Mouse (Mus musculus) intestine, embryonic 15.5 days (tissue): ENCODE results near the gene Cog6. TPM values are rescaled to one million over a fixed set of nuclear protein-coding genes. Genes with fewer than 3 reads are reported as not detected.

Experiments used
- ATAC-seq: fragments of 200-750 bp; cut with Nextera tagmentation; 2 replicates; pipeline ENCODE4 v1.8.0; 2017; ENCODE audit warnings: moderate TSS enrichment, moderate library complexity
- H3K27ac ChIP-seq: fragments of 300-500 bp; sonication (generic); 2 replicates; pipeline ENCODE4 v1.5.1; 2015; ENCODE audit warnings: mild to moderate bottlenecking, inconsistent platforms
- H3K27me3 ChIP-seq: fragments of 300-500 bp; sonication (generic); replicated peaks from 2 replicates; pipeline ENCODE4 v1.6.1; 2015; ENCODE audit warnings: inconsistent platforms
- H3K36me3 ChIP-seq: fragments of 300-500 bp; sonication (generic); 2 replicates; pipeline ENCODE4 v1.6.1; 2015; ENCODE audit warnings: inconsistent platforms
- H3K4me1 ChIP-seq: fragments of 300-500 bp; sonication (generic); replicated peaks from 2 replicates; pipeline ENCODE4 v1.6.1; 2015; ENCODE audit warnings: inconsistent platforms
- H3K4me2 ChIP-seq: fragments of 300-500 bp; sonication (generic); replicated peaks from 2 replicates; pipeline ENCODE4 v1.6.1; 2015; ENCODE audit warnings: mild to moderate bottlenecking, inconsistent platforms
- H3K4me3 ChIP-seq: fragments of 300-500 bp; sonication (generic); replicated peaks from 2 replicates; pipeline ENCODE4 v1.5.1; 2015; ENCODE audit warnings: inconsistent platforms
- H3K9ac ChIP-seq: fragments of 300-500 bp; sonication (generic); 2 replicates; pipeline ENCODE4 v1.6.1; 2015; ENCODE audit warnings: inconsistent platforms
- H3K9me3 ChIP-seq: fragments of 300-500 bp; sonication (generic); 2 replicates; pipeline ENCODE4 v1.6.1; 2016; ENCODE audit warnings: inconsistent platforms
- WGBS: fragments of 180-500 bp; shearing (Covaris S2); methylation state at CpG from one replicate; pipeline ENCODE4 v1.1.7; 2015; 5-methylcytosine and 5-hydroxymethylcytosine counted together
- polyA plus RNA-seq: library from polyadenylated mRNA; unstranded; fragments of >200 nt; fragmentation: Nextera tagmentation; extraction: Ambion mirVana; gene quantifications from 2 replicates; pipeline ENCODE4 v1.2.1, GENCODE M21; 2015

Cog6 gene
- 35.7 and 38.6 TPM in 2 replicates for polyA plus RNA-seq

GRCm38 (mm10) chr3:53016436-53017340 is at the start of gene Cog6:
Gene Cog6, minus strand, starts transcription at chr3:53017237.
- Histone ChIP-seq H3K9ac (peak within 1 kb of the TSS; percentile 79), H3K4me2 (peak within 1 kb of the TSS; percentile 78), H3K27me3 (no peaks in the 10 kb centered on the region), H3K36me3 (peaks cover 3% of the 10 kb centered on the region; the same call in 1 of the 2 replicates), H3K27ac (0 out of 2 replicates have a peak within 1 kb of the TSS, but pooled peaks have one; percentile 7), H3K9me3 (no peaks in the 10 kb centered on the region), H3K4me3 (peak within 1 kb of the TSS; percentile 78), H3K4me1 (0 out of 2 replicates have a peak, but pooled peaks cover 4% of the 10 kb centered on the region)
- 4% methylated on average over 53 of the region's 53 CpGs for WGBS
- ATAC-seq = peak; percentile 96

- Histone ChIP-seq H3K27ac (no peak overlapping the region), H3K9ac (no peak overlapping the region), H3K27me3 (no peaks in the 10 kb centered on the region), H3K4me2 (no peak overlapping the region), H3K36me3 (no peaks in the 10 kb centered on the region), H3K4me3 (no peak overlapping the region), H3K4me1 (peaks cover 4% of the 10 kb centered on the region; the same call in 1 of the 2 replicates), H3K9me3 (no peaks in the 10 kb centered on the region)
- no peak for ATAC-seq
- 79% methylated on average over 4 of the region's 4 CpGs for WGBS
These were observed 49.0 kb upstream of the Cog6 start for GRCm38 (mm10) chr3:53066095-53066372.

GRCm38 (mm10) chr3:53065267-53066094 is 48.4 kb upstream of the Cog6 start:
- Histone ChIP-seq H3K36me3 (no peaks in the 10 kb centered on the region), H3K9me3 (no peaks in the 10 kb centered on the region), H3K4me2 (no peak overlapping the region), H3K4me3 (no peak overlapping the region), H3K27ac (no peak overlapping the region), H3K9ac (no peak overlapping the region), H3K27me3 (no peaks in the 10 kb centered on the region), H3K4me1 (peaks cover 4% of the 10 kb centered on the region; the same call in 1 of the 2 replicates)
- 81% methylated on average over 13 of the region's 13 CpGs for WGBS
- ATAC-seq = no peak

GRCm38 (mm10) chr3:53063423-53064147 is 46.5 kb upstream of the Cog6 start:
- Histone ChIP-seq H3K4me2 (no peak overlapping the region), H3K9me3 (no peaks in the 10 kb centered on the region), H3K4me1 (peaks cover 20% of the 10 kb centered on the region), H3K4me3 (no peak overlapping the region), H3K27me3 (no peaks in the 10 kb centered on the region), H3K36me3 (no peaks in the 10 kb centered on the region), H3K9ac (no peak overlapping the region), H3K27ac (no peak overlapping the region)
- no peak for ATAC-seq
- WGBS = 52% methylated on average over 13 of the region's 13 CpGs

GRCm38 (mm10) chr3:53059959-53060358 is 42.9 kb upstream of the Cog6 start:
- WGBS = 38% methylated on average over 2 of the region's 2 CpGs
- ATAC-seq = peak; percentile 47; the same call in 1 of the 2 replicates
- H3K27ac ChIP-seq = peak overlapping the region; percentile 73

GRCm38 (mm10) chr3:53056430-53056829 is 39.4 kb upstream of the Cog6 start:
- no peaks in the 10 kb centered on the region for H3K9me3 ChIP-seq
- no peak overlapping the region for H3K9ac ChIP-seq
- no peak overlapping the region for H3K4me3 ChIP-seq
- H3K4me2 ChIP-seq = no peak overlapping the region
- peaks cover 16% of the 10 kb centered on the region for H3K4me1 ChIP-seq
- no peaks in the 10 kb centered on the region for H3K27me3 ChIP-seq
- no peak overlapping the region for H3K27ac ChIP-seq
- no peak for ATAC-seq
- no peaks in the 10 kb centered on the region for H3K36me3 ChIP-seq
- 72% methylated on average over 10 of the region's 10 CpGs for whole genome bisulfite sequencing

More at GRCm38 (mm10) chr3:53059959-53060358, 42.9 kb upstream of the Cog6 start:
- H3K9ac ChIP-seq = no peak overlapping the region
- H3K9me3 ChIP-seq = no peaks in the 10 kb centered on the region
- no peaks in the 10 kb centered on the region for H3K36me3 ChIP-seq
- peaks cover 20% of the 10 kb centered on the region for H3K4me1 ChIP-seq
- no peak overlapping the region for H3K4me3 ChIP-seq
- no peak overlapping the region for H3K4me2 ChIP-seq
- H3K27me3 ChIP-seq = no peaks in the 10 kb centered on the region

GRCm38 (mm10) chr3:53052385-53052784 is 35.3 kb upstream of the Cog6 start:
- Histone ChIP-seq H3K27me3 (no peaks in the 10 kb centered on the region), H3K9me3 (no peaks in the 10 kb centered on the region), H3K4me3 (no peak overlapping the region), H3K36me3 (no peaks in the 10 kb centered on the region), H3K4me2 (no peak overlapping the region), H3K9ac (no peak overlapping the region), H3K4me1 (no peaks in the 10 kb centered on the region), H3K27ac (no peak overlapping the region)
- no peak for ATAC-seq
- WGBS = 71% methylated on average over 8 of the region's 8 CpGs

GRCm38 (mm10) chr3:53046371-53046770 is 29.3 kb upstream of the Cog6 start:
- Histone ChIP-seq H3K9me3 (no peaks in the 10 kb centered on the region), H3K27ac (no peak overlapping the region), H3K36me3 (no peaks in the 10 kb centered on the region), H3K4me1 (peaks cover 11% of the 10 kb centered on the region; the same call in 1 of the 2 replicates), H3K4me3 (no peak overlapping the region), H3K27me3 (peaks cover 8% of the 10 kb centered on the region; the same call in 1 of the 2 replicates), H3K4me2 (no peak overlapping the region), H3K9ac (no peak overlapping the region)
- WGBS = 64% methylated on average over 6 of the region's 6 CpGs
- no peak for ATAC-seq

- Histone ChIP-seq H3K4me3 (no peak overlapping the region), H3K4me2 (no peak overlapping the region), H3K27ac (no peak overlapping the region), H3K9ac (no peak overlapping the region), H3K36me3 (no peaks in the 10 kb centered on the region), H3K27me3 (peaks cover 8% of the 10 kb centered on the region; the same call in 1 of the 2 replicates), H3K4me1 (peaks cover 16% of the 10 kb centered on the region; the same call in 1 of the 2 replicates), H3K9me3 (no peaks in the 10 kb centered on the region)
- 89% methylated on average over 4 of the region's 4 CpGs for WGBS
- ATAC-seq = no peak
These were observed 28.7 kb upstream of the Cog6 start for GRCm38 (mm10) chr3:53045697-53046096.

- H3K9me3 ChIP-seq = no peaks in the 10 kb centered on the region
- H3K27me3 ChIP-seq = peaks cover 8% of the 10 kb centered on the region; the same call in 1 of the 2 replicates
- H3K4me2 ChIP-seq = peak overlapping the region; percentile 44
- no peaks in the 10 kb centered on the region for H3K36me3 ChIP-seq
- WGBS = 45% methylated on average over 11 of the region's 11 CpGs
- H3K4me1 ChIP-seq = peaks cover 16% of the 10 kb centered on the region; the same call in 1 of the 2 replicates
- no peak overlapping the region for H3K9ac ChIP-seq
- H3K27ac ChIP-seq = no peak overlapping the region
- ATAC-seq = no peak
- H3K4me3 ChIP-seq = peak overlapping the region; percentile 6; the same call in 1 of the 2 replicates
These were observed 27.8 kb upstream of the Cog6 start for GRCm38 (mm10) chr3:53044682-53045299.

- H3K4me1 ChIP-seq = peaks cover 16% of the 10 kb centered on the region; the same call in 1 of the 2 replicates
- WGBS = 51% methylated on average over 7 of the region's 7 CpGs
- H3K27me3 ChIP-seq = peaks cover 8% of the 10 kb centered on the region; the same call in 1 of the 2 replicates
- H3K9ac ChIP-seq = no peak overlapping the region
- H3K27ac ChIP-seq = no peak overlapping the region
- H3K36me3 ChIP-seq = no peaks in the 10 kb centered on the region
- H3K4me2 ChIP-seq = peak overlapping the region; percentile 44
- ATAC-seq = no peak
- H3K4me3 ChIP-seq = peak overlapping the region; percentile 6; the same call in 1 of the 2 replicates
- H3K9me3 ChIP-seq = no peaks in the 10 kb centered on the region
These were observed 27.2 kb upstream of the Cog6 start for GRCm38 (mm10) chr3:53044238-53044637.
